Mouse (Mus musculus) kidney, postnatal 4 days (tissue): ENCODE results near the gene Pkp2.

Experiments used
- DNase-seq, 2 experiments: peaks; one replicate each; pipeline ENCODE4 v3.0.0; 2021; ENCODE audit warnings: mixed read lengths in 2 of 2

Gene Pkp2

DNA sequence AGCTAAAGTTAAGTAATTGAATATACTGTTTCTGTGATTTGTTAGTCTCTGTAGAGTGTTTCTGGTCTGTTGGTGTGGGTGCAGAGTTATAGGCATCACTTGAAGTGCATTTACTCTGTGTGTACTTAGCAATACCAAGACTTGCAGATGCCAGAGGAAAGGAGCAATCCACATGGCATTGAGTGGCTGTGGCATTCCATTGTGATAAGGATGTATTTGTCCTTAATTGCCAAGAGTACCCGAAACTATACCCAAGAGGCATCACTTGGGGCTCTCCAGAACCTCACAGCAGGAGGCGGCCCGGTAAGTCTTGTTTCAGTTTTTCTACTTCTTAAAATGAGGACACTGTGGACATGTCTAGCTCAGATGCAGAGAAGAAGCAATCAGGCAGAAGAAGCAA, 49.3 kb downstream of the Pkp2 start:
- no peak for DNase-seq

DNA sequence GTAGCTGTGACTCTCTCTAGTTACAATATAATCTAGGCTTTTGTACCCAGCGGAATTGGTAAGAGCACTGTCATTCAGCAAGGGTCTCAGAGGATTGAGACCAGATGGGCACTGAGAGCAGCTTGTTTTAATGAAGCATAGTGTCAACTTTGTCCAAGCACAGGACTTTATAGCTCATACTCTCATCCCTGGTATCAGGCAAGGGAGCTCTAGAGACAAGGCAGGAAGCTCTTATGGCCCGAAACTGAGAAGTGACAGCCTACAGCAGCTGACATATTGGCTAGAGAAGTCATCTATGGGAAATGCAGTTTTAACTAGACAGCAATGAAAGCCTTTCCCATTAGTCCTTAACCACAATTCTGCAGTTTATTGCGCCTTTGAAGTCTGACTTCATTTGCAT, 59.9 kb downstream of the Pkp2 start:
- no peak for DNase-seq

DNA sequence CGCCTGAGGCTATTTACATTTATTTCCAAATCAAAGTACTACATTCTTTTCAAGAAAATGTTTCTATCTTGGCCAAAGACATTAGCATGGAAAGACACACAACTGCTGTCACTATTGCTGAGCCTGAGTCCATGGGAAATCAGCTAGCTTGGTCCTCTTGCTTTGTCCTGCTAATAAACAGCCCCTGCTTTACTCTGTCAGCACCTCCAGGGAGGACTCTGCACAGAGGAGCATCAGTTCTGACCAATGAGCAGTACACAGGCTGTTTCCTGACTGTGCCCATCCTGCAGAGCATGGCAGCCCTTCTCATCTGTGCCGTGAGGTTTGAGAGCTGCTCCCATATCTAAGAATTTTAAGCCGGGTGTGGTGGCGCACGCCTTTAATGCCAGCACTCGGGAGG, 60.6 kb downstream of the Pkp2 start:
- no peak for DNase-seq

GRCm38 (mm10) chr16:16302369-16303137, 89.4 kb downstream of the Pkp2 start, which contains the start of gene Yars2:
Gene Yars2 (plus strand): TSS chr16:16302965.
- DNase-seq = peak; percentile 93 to 96

- DNase-seq = peak; percentile 58 to 77
These were observed 90.2 kb downstream of the Pkp2 start for GRCm38 (mm10) chr16:16303138-16303827.

DNA sequence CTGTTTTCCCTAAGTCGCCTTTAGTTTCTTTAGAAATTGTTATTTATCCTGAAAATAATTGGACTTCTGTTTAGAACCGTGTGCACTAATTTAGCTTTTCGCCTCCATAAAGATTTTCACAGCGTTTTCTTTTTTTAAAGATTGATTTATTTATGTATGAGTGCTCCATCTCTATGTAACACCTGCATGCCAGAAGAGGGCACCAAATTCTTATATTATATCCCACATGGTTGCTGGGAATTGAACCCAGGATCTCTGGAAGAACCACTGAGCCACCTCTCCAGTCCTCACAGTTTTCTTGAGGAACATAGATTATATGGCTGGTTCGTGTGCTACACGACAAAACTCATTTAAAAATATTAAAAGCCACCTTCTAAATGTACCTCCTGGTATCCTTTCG, 90.8 kb downstream of the Pkp2 start:
- no peak for DNase-seq

GRCm38 (mm10) chr16:16311319-16311718, 98.2 kb downstream of the Pkp2 start:
- no peak for DNase-seq
